Mouse (Mus musculus) spleen, adult 18-20 months (tissue): ENCODE results near the gene Galt.
"Not testable (repeated sequence)": the region's sequence is repeated elsewhere in the genome, so short reads cannot be mapped to it uniquely, and the experiment has no call there.

Experiments used
- DNase-seq, 2 experiments: peaks; one replicate each; pipeline ENCODE4 v3.0.0; 2022; ENCODE audit warnings: mixed read lengths in 2 of 2

Galt gene

GRCm38 (mm10) chr4:41775840-41776239 lies 20.8 kb downstream of the Galt start:
- DNase-seq, result not testable (repeated sequence)

DNA sequence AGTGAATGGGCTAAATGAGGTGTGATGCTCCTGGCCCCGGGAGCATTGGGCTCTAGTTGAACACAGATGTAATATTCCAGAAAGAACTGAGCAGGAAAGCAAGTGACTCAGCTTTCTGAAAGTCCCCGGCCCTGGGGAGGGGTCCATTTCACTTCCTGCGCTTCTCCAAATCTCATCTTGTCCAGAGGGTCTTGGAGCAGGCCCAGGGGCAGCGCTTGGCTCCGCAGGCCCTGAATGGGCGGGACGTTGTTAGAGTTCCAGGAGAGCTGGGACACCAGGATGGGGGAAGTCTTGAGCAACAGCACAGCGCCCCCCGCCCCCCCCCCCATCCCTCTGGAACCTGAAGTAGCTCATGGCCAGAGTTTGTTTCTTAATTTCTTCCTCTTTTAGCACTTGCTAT lies 26.2 kb downstream of the Galt start:
- not testable (repeated sequence) for DNase-seq

- DNase-seq, result not testable (repeated sequence)
These were observed 26.9 kb downstream of the Galt start for GRCm38 (mm10) chr4:41781748-41782485.

GRCm38 (mm10) chr4:41782711-41783110 lies 27.7 kb downstream of the Galt start:
- not testable (repeated sequence) for DNase-seq

GRCm38 (mm10) chr4:41783197-41783596 lies 28.2 kb downstream of the Galt start:
- not testable (repeated sequence) for DNase-seq
